Mouse (Mus musculus) heart, adult 11 months (tissue): ENCODE data around the gene Spag7.

Experiments used
- DNase-seq: peaks from one replicate; pipeline ENCODE4 v3.0.0; 2022

Spag7 gene

GRCm38 (mm10) chr11:70655571-70656455 lies 13.4 kb downstream of the Spag7 start:
- DNase-seq: peak; percentile 99

GRCm38 (mm10) chr11:70654923-70655570 lies 14.2 kb downstream of the Spag7 start:
- peak; percentile 99 for DNase-seq

GRCm38 (mm10) chr11:70654198-70654922 lies 14.9 kb downstream of the Spag7 start, which contains the start of gene Pfn1:
TSS of gene Pfn1 (minus strand) at chr11:70654644.
- DNase-seq: no peak

GRCm38 (mm10) chr11:70653345-70654197 lies 15.6 kb downstream of the Spag7 start:
- DNase-seq: peak; percentile 98

GRCm38 (mm10) chr11:70652884-70653344 lies 16.3 kb downstream of the Spag7 start:
- DNase-seq: no peak

GRCm38 (mm10) chr11:70652029-70652883 lies 17.0 kb downstream of the Spag7 start:
- peak; percentile 94 for DNase-seq

- peak; percentile 92 for DNase-seq
Observed at GRCm38 (mm10) chr11:70651391-70651790, 17.8 kb downstream of the Spag7 start.

- DNase-seq: peak; percentile 92
Observed at GRCm38 (mm10) chr11:70650322-70651175, 18.7 kb downstream of the Spag7 start.

GRCm38 (mm10) chr11:70649185-70649734 lies 20.0 kb downstream of the Spag7 start:
- peak; percentile 91 for DNase-seq

GRCm38 (mm10) chr11:70648512-70648911 lies 20.7 kb downstream of the Spag7 start:
- no peak for DNase-seq

GRCm38 (mm10) chr11:70647716-70648420 lies 21.3 kb downstream of the Spag7 start:
- DNase-seq: peak; percentile 96

- DNase-seq: peak; percentile 100
Observed at GRCm38 (mm10) chr11:70646691-70647650, 22.2 kb downstream of the Spag7 start, which contains the start of the genes Rnf167 and Slc25a11. TSS of gene Rnf167 (plus strand) at chr11:70647235. TSS of gene Slc25a11 (minus strand) at chr11:70647479.

- no peak for DNase-seq
Observed at GRCm38 (mm10) chr11:70646259-70646555, 23.0 kb downstream of the Spag7 start.

GRCm38 (mm10) chr11:70645461-70646258 lies 23.6 kb downstream of the Spag7 start:
- peak; percentile 96 for DNase-seq

GRCm38 (mm10) chr11:70644564-70645103 lies 24.6 kb downstream of the Spag7 start:
- peak; percentile 89 for DNase-seq

GRCm38 (mm10) chr11:70643051-70643450 lies 26.2 kb downstream of the Spag7 start:
- DNase-seq: peak; percentile 86

- DNase-seq: peak; percentile 87
Observed at GRCm38 (mm10) chr11:70641241-70641640, 28.0 kb downstream of the Spag7 start.
